Mouse (Mus musculus): ENCODE results near the gene Cxcl2. TPM values are rescaled to one million over a fixed set of nuclear protein-coding genes. Genes with fewer than 3 reads are reported as not detected.

Gene Cxcl2
- polyA plus RNA-seq, 1 experiment from 2014 or later: not detected

- H3K9me3 ChIP-seq (replicated peaks): no peaks in the 10 kb centered on the region
- no peak for ATAC-seq (replicated peaks; ENCODE audit: insufficient number of reproducible peaks, insufficient read depth, low FRiP score, low read depth)
- peaks cover 8% of the 10 kb centered on the region for H3K27me3 ChIP-seq
- 71% methylated on average over 5 of the region's 5 CpGs for WGBS
- no peaks in the 10 kb centered on the region for H3K36me3 ChIP-seq
- no peak overlapping the region for H3K9ac ChIP-seq
- H3K27ac ChIP-seq: no peak overlapping the region
- H3K4me2 ChIP-seq: no peak overlapping the region
- no peak overlapping the region for H3K4me3 ChIP-seq
- peaks cover 10% of the 10 kb centered on the region for H3K4me1 ChIP-seq (replicated peaks)
Measured at GRCm38 (mm10) chr5:90899308-90899707, 4.4 kb upstream of the Cxcl2 start.

GRCm38 (mm10) chr5:90900147-90900546, 3.5 kb upstream of the Cxcl2 start:
- Histone ChIP-seq H3K4me3 (no peak overlapping the region), H3K27ac (no peak overlapping the region), H3K9ac (no peak overlapping the region), H3K4me2 (no peak overlapping the region), H3K27me3 (peaks cover 15% of the 10 kb centered on the region), H3K36me3 (no peaks in the 10 kb centered on the region), H3K4me1 (replicated peaks) (peaks cover 10% of the 10 kb centered on the region), H3K9me3 (replicated peaks) (no peaks in the 10 kb centered on the region)
- ATAC-seq (replicated peaks; ENCODE audit: insufficient number of reproducible peaks, insufficient read depth, low FRiP score, low read depth): no peak
- WGBS: 48% methylated on average over 7 of the region's 7 CpGs

- H3K9ac ChIP-seq: no peak overlapping the region
- H3K36me3 ChIP-seq: no peaks in the 10 kb centered on the region
- H3K27ac ChIP-seq: no peak overlapping the region
- peaks cover 10% of the 10 kb centered on the region for H3K4me1 ChIP-seq (replicated peaks)
- H3K4me3 ChIP-seq: no peak overlapping the region
- no peak for ATAC-seq (replicated peaks; ENCODE audit: insufficient number of reproducible peaks, insufficient read depth, low FRiP score, low read depth)
- no peak overlapping the region for H3K4me2 ChIP-seq
- no peaks in the 10 kb centered on the region for H3K9me3 ChIP-seq (replicated peaks)
- H3K27me3 ChIP-seq: peaks cover 15% of the 10 kb centered on the region
- 72% methylated on average over 7 of the region's 7 CpGs for WGBS
Measured at GRCm38 (mm10) chr5:90900688-90901087, 3.0 kb upstream of the Cxcl2 start.

- Histone ChIP-seq H3K4me1 (replicated peaks) (peaks cover 10% of the 10 kb centered on the region), H3K9ac (no peak overlapping the region), H3K4me3 (peak overlapping the region; percentile 41), H3K27ac (no peak overlapping the region), H3K36me3 (no peaks in the 10 kb centered on the region), H3K27me3 (peaks cover 20% of the 10 kb centered on the region), H3K4me2 (peak overlapping the region; percentile 71), H3K9me3 (replicated peaks) (no peaks in the 10 kb centered on the region)
- 11% methylated on average over 10 of the region's 10 CpGs for WGBS
- no peak for ATAC-seq (replicated peaks; ENCODE audit: insufficient number of reproducible peaks, insufficient read depth, low FRiP score, low read depth)
Measured at GRCm38 (mm10) chr5:90902380-90903260, 1.1 kb upstream of the Cxcl2 start.

GRCm38 (mm10) chr5:90908983-90909382, 5.3 kb downstream of the Cxcl2 start:
- no peak for ATAC-seq (replicated peaks; ENCODE audit: insufficient number of reproducible peaks, insufficient read depth, low FRiP score, low read depth)
- Histone ChIP-seq H3K27me3 (peaks cover 16% of the 10 kb centered on the region), H3K4me3 (no peak overlapping the region), H3K36me3 (no peaks in the 10 kb centered on the region), H3K4me1 (replicated peaks) (no peaks in the 10 kb centered on the region), H3K9ac (no peak overlapping the region), H3K27ac (no peak overlapping the region), H3K9me3 (replicated peaks) (no peaks in the 10 kb centered on the region), H3K4me2 (no peak overlapping the region)
- WGBS: 2% methylated on average over 2 of the region's 2 CpGs

GRCm38 (mm10) chr5:90919495-90919894, 15.8 kb downstream of the Cxcl2 start:
- no peak overlapping the region for H3K4me3 ChIP-seq
- no peaks in the 10 kb centered on the region for H3K9me3 ChIP-seq (replicated peaks)
- H3K4me1 ChIP-seq (replicated peaks): no peaks in the 10 kb centered on the region
- H3K9ac ChIP-seq: no peak overlapping the region
- H3K27me3 ChIP-seq: no peaks in the 10 kb centered on the region
- no peak overlapping the region for H3K4me2 ChIP-seq
- ATAC-seq (replicated peaks; ENCODE audit: insufficient number of reproducible peaks, insufficient read depth, low FRiP score, low read depth): no peak
- 78% methylated on average over 2 of the region's 2 CpGs for WGBS
- no peaks in the 10 kb centered on the region for H3K36me3 ChIP-seq
- no peak overlapping the region for H3K27ac ChIP-seq

- H3K4me3 ChIP-seq: no peak overlapping the region
- no peaks in the 10 kb centered on the region for H3K36me3 ChIP-seq
- ATAC-seq (replicated peaks; ENCODE audit: insufficient number of reproducible peaks, insufficient read depth, low FRiP score, low read depth): no peak
- no peak overlapping the region for H3K4me2 ChIP-seq
- no peaks in the 10 kb centered on the region for H3K27me3 ChIP-seq
- no peaks in the 10 kb centered on the region for H3K9me3 ChIP-seq (replicated peaks)
- WGBS: 90% methylated on average over 4 of the region's 4 CpGs
- H3K9ac ChIP-seq: no peak overlapping the region
- H3K4me1 ChIP-seq (replicated peaks): no peaks in the 10 kb centered on the region
- no peak overlapping the region for H3K27ac ChIP-seq
Measured at GRCm38 (mm10) chr5:90922958-90923357, 19.3 kb downstream of the Cxcl2 start.

- peak overlapping the region; percentile 88 for H3K4me3 ChIP-seq
- H3K36me3 ChIP-seq: peaks cover 10% of the 10 kb centered on the region; the same call in 1 of the 2 replicates
- H3K27ac ChIP-seq: peak overlapping the region; percentile 99
- H3K9ac ChIP-seq: peak overlapping the region; percentile 94
- ATAC-seq (replicated peaks; ENCODE audit: insufficient number of reproducible peaks, insufficient read depth, low FRiP score, low read depth): no peak
- H3K9me3 ChIP-seq (replicated peaks): no peaks in the 10 kb centered on the region
- WGBS: 56% methylated on average over 2 of the region's 2 CpGs
- peaks cover 10% of the 10 kb centered on the region for H3K4me1 ChIP-seq (replicated peaks)
- H3K27me3 ChIP-seq: no peaks in the 10 kb centered on the region
- H3K4me2 ChIP-seq: peak overlapping the region; percentile 71
Measured at GRCm38 (mm10) chr5:90930546-90930945, 26.9 kb downstream of the Cxcl2 start.

GRCm38 (mm10) chr5:90930971-90931851, 27.5 kb downstream of the Cxcl2 start, which contains the start of gene Mthfd2l:
Gene Mthfd2l (plus strand): TSS chr5:90931117.
- peak; percentile 99 for ATAC-seq (replicated peaks; ENCODE audit: insufficient number of reproducible peaks, insufficient read depth, low FRiP score, low read depth)
- peak within 1 kb of the TSS; percentile 71 for H3K4me2 ChIP-seq
- peak within 1 kb of the TSS; percentile 88 for H3K4me3 ChIP-seq
- H3K36me3 ChIP-seq: peaks cover 10% of the 10 kb centered on the region; the same call in 1 of the 2 replicates
- no peaks in the 10 kb centered on the region for H3K9me3 ChIP-seq (replicated peaks)
- peak within 1 kb of the TSS; percentile 99 for H3K27ac ChIP-seq
- peak within 1 kb of the TSS; percentile 94 for H3K9ac ChIP-seq
- peaks cover 10% of the 10 kb centered on the region for H3K4me1 ChIP-seq (replicated peaks)
- H3K27me3 ChIP-seq: no peaks in the 10 kb centered on the region
- WGBS: under 1% methylated on average over 73 of the region's 79 CpGs

GRCm38 (mm10) chr5:90931911-90932310, 28.2 kb downstream of the Cxcl2 start:
- Histone ChIP-seq H3K27me3 (no peaks in the 10 kb centered on the region), H3K9me3 (replicated peaks) (no peaks in the 10 kb centered on the region), H3K9ac (peak overlapping the region; percentile 94), H3K27ac (peak overlapping the region; percentile 99), H3K36me3 (peaks cover 10% of the 10 kb centered on the region; the same call in 1 of the 2 replicates), H3K4me1 (replicated peaks) (peaks cover 10% of the 10 kb centered on the region), H3K4me3 (peak overlapping the region; percentile 88), H3K4me2 (peak overlapping the region; percentile 71)
- ATAC-seq (replicated peaks; ENCODE audit: insufficient number of reproducible peaks, insufficient read depth, low FRiP score, low read depth): no peak
- 5% methylated on average over 6 of the region's 6 CpGs for WGBS

GRCm38 (mm10) chr5:90936706-90937105, 33.0 kb downstream of the Cxcl2 start:
- Histone ChIP-seq H3K27me3 (no peaks in the 10 kb centered on the region), H3K4me3 (no peak overlapping the region), H3K4me1 (replicated peaks) (peaks cover 5% of the 10 kb centered on the region), H3K9me3 (replicated peaks) (no peaks in the 10 kb centered on the region), H3K9ac (no peak overlapping the region), H3K27ac (no peak overlapping the region), H3K36me3 (peaks cover 10% of the 10 kb centered on the region; the same call in 1 of the 2 replicates), H3K4me2 (no peak overlapping the region)
- ATAC-seq (replicated peaks; ENCODE audit: insufficient number of reproducible peaks, insufficient read depth, low FRiP score, low read depth): no peak
- 59% methylated on average over 2 of the region's 2 CpGs for WGBS
